Mouse (Mus musculus): ENCODE measurements around the gene Btg2. TPM values are rescaled to one million over a fixed set of nuclear protein-coding genes. Genes with fewer than 3 reads are reported as not detected.

The Btg2 gene
- polyA plus RNA-seq, 1 experiment from 2014 or later: 22.1 TPM

Other genes starting within 250 kb of the Btg2 start
- 0.27 and 0.74 TPM in 2 replicates for gene Optc, start 171.1 kb downstream of the Btg2 start, polyA plus RNA-seq (2014; fragmentation: Nextera tagmentation; extraction: Ambion mirVana)
- gene Prelp, start 157.7 kb downstream of the Btg2 start, polyA plus RNA-seq (2014; fragmentation: Nextera tagmentation; extraction: Ambion mirVana): 1.5 TPM in 2 replicates
- gene Fmod, start 41.9 kb downstream of the Btg2 start, polyA plus RNA-seq (2014; fragmentation: Nextera tagmentation; extraction: Ambion mirVana): 2.9 and 4.5 TPM in 2 replicates
- not detected in 2 replicates for gene Chit1, start 32.1 kb upstream of the Btg2 start, polyA plus RNA-seq (2014; fragmentation: Nextera tagmentation; extraction: Ambion mirVana)
- 2.0 and 2.5 TPM in 2 replicates for gene Chil1, start 103.1 kb upstream of the Btg2 start, polyA plus RNA-seq (2014; fragmentation: Nextera tagmentation; extraction: Ambion mirVana)
- 3.4 and 4.8 TPM in 2 replicates for gene Mybph, start 114.3 kb upstream of the Btg2 start, polyA plus RNA-seq (2014; fragmentation: Nextera tagmentation; extraction: Ambion mirVana)
- 0.87 and 0.88 TPM in 2 replicates for gene Adora1, start 156.3 kb upstream of the Btg2 start, polyA plus RNA-seq (2014; fragmentation: Nextera tagmentation; extraction: Ambion mirVana)
- gene Myog, start 210.9 kb upstream of the Btg2 start, polyA plus RNA-seq (2014; fragmentation: Nextera tagmentation; extraction: Ambion mirVana): 30.5 and 31.5 TPM in 2 replicates

Measured in limb, embryonic 11.5 days (tissue).